Mouse (Mus musculus) C2C12 (cell line): ENCODE data around the gene Uhrf2. TPM values are rescaled to one million over a fixed set of nuclear protein-coding genes. Genes with fewer than 3 reads are reported as not detected.

Experiments used
- H3K27me3 ChIP-seq: one replicate; pipeline ENCODE4 v1.6.1; 2011; ENCODE audit not compliant: control insufficient read depth, insufficient read depth, insufficient read length
- H3K36me3 ChIP-seq: one replicate; pipeline ENCODE4 v1.6.1; 2011; ENCODE audit not compliant: control insufficient read depth, insufficient read depth
- H3K4me3 ChIP-seq: one replicate; pipeline ENCODE4 v1.5.1; 2011; ENCODE audit warnings: mild to moderate bottlenecking, control low read depth; ENCODE audit not compliant: poor library complexity, insufficient read depth, severe bottlenecking
- H3K79me2 ChIP-seq: one replicate; pipeline ENCODE4 v1.6.1; 2011; ENCODE audit not compliant: control insufficient read depth, insufficient read depth
- H3K79me3 ChIP-seq: one replicate; pipeline ENCODE4 v1.6.1; 2011; ENCODE audit warnings: low read depth, control low read depth
- H3ac ChIP-seq: one replicate; pipeline ENCODE3; 2011; ENCODE audit warnings: low read depth; ENCODE audit not compliant: control insufficient read depth, insufficient read length
- CEBPB ChIP-seq: IDR thresholded peaks from one replicate; pipeline ENCODE4 v1.6.1; 2011; ENCODE audit warnings: low read depth, mild to moderate bottlenecking, control low read depth, moderate library complexity
- CTCF ChIP-seq: IDR thresholded peaks from one replicate; pipeline ENCODE4 v1.5.1; 2011; ENCODE audit not compliant: control insufficient read depth, insufficient read depth, insufficient read length
- FOSL1 ChIP-seq: IDR thresholded peaks from one replicate; pipeline ENCODE4 v1.8.0; 2011; ENCODE audit warnings: mild to moderate bottlenecking, low read length; ENCODE audit not compliant: poor library complexity, insufficient read depth, severe bottlenecking
- MAX ChIP-seq: IDR thresholded peaks from one replicate; pipeline ENCODE4 v1.6.1; 2011; ENCODE audit warnings: mild to moderate bottlenecking, control low read depth
- MYOD1 ChIP-seq: IDR thresholded peaks from one replicate; pipeline ENCODE4 v1.6.1; 2011; ENCODE audit warnings: low read depth; ENCODE audit not compliant: control insufficient read depth, insufficient read length
- MYOG ChIP-seq: IDR thresholded peaks from one replicate; pipeline ENCODE4 v1.6.1; 2011; ENCODE audit not compliant: control insufficient read depth, insufficient read length; ENCODE audit errors: extremely low read depth
- USF1 ChIP-seq: IDR thresholded peaks from one replicate; pipeline ENCODE4 v1.6.1; 2011; ENCODE audit warnings: low read depth, mild to moderate bottlenecking, control low read depth, moderate library complexity
- polyA plus RNA-seq: library from polyadenylated mRNA; unstranded; fragments of >200 nt; fragmentation: generic; extraction: Trizol; gene quantifications from one replicate; pipeline ENCODE4 v1.2.1, GENCODE M21; 2012; ENCODE audit warnings: missing spikeins

Gene Uhrf2
- polyA plus RNA-seq, 1 experiment = 23.4 TPM

- Histone ChIP-seq H3K27me3 (no peaks in the 10 kb centered on the region), H3K79me2 (no peaks in the 10 kb centered on the region), H3K4me3 (no peak overlapping the region), H3K36me3 (no peaks in the 10 kb centered on the region), H3ac (no peak overlapping the region), H3K79me3 (no peaks in the 10 kb centered on the region)
- TF ChIP-seq CTCF = no peak
- no peak for TF ChIP-seq USF1
- TF ChIP-seq CEBPB = no peak
- no peak for TF ChIP-seq MYOG
- no peak for TF ChIP-seq MYOD1
- no peak for TF ChIP-seq FOSL1
- TF ChIP-seq MAX = no peak
These were observed 82.8 kb downstream of the Uhrf2 start for GRCm38 (mm10) chr19:30112961-30113688.

GRCm38 (mm10) chr19:30114919-30115441 is 84.7 kb downstream of the Uhrf2 start:
- Histone ChIP-seq H3K79me2 (no peaks in the 10 kb centered on the region), H3K4me3 (no peak overlapping the region), H3ac (no peak overlapping the region), H3K27me3 (no peaks in the 10 kb centered on the region), H3K36me3 (no peaks in the 10 kb centered on the region), H3K79me3 (no peaks in the 10 kb centered on the region)
- TF ChIP-seq CEBPB (no peak), FOSL1 (no peak), MAX (no peak), MYOG (no peak), MYOD1 (no peak), CTCF (no peak), USF1 (no peak)

- Histone ChIP-seq H3ac (no peak overlapping the region), H3K27me3 (no peaks in the 10 kb centered on the region), H3K36me3 (no peaks in the 10 kb centered on the region), H3K79me2 (no peaks in the 10 kb centered on the region), H3K79me3 (no peaks in the 10 kb centered on the region), H3K4me3 (no peak overlapping the region)
- TF ChIP-seq CTCF (no peak), MYOD1 (no peak), MYOG (no peak), FOSL1 (no peak), CEBPB (no peak), USF1 (no peak)
These were observed 85.3 kb downstream of the Uhrf2 start for GRCm38 (mm10) chr19:30115606-30116005.

- H3K4me3 ChIP-seq = no peak overlapping the region
- H3K79me2 ChIP-seq = no peaks in the 10 kb centered on the region
- no peaks in the 10 kb centered on the region for H3K27me3 ChIP-seq
- TF ChIP-seq CTCF (no peak), USF1 (no peak), MYOG (no peak), MYOD1 (no peak), FOSL1 (no peak)
- H3K36me3 ChIP-seq = no peaks in the 10 kb centered on the region
- no peak overlapping the region for H3ac ChIP-seq
- H3K79me3 ChIP-seq = no peaks in the 10 kb centered on the region
These were observed 86.9 kb downstream of the Uhrf2 start for GRCm38 (mm10) chr19:30117241-30117640.

- no peaks in the 10 kb centered on the region for H3K27me3 ChIP-seq
- TF ChIP-seq MYOG (no peak), CTCF (no peak), USF1 (no peak), MYOD1 (no peak), CEBPB (no peak), MAX (no peak), FOSL1 (no peak)
- H3K79me3 ChIP-seq = no peaks in the 10 kb centered on the region
- no peak overlapping the region for H3K4me3 ChIP-seq
- no peaks in the 10 kb centered on the region for H3K79me2 ChIP-seq
- no peak overlapping the region for H3ac ChIP-seq
- no peaks in the 10 kb centered on the region for H3K36me3 ChIP-seq
These were observed 87.5 kb downstream of the Uhrf2 start for GRCm38 (mm10) chr19:30117775-30118174.
